Mouse (Mus musculus) kidney, adult 9 months (tissue): ENCODE results near the gene Otoa.

Experiments
- DNase-seq: peaks from one replicate; pipeline ENCODE4 v3.0.0; 2022

Otoa gene

DNA sequence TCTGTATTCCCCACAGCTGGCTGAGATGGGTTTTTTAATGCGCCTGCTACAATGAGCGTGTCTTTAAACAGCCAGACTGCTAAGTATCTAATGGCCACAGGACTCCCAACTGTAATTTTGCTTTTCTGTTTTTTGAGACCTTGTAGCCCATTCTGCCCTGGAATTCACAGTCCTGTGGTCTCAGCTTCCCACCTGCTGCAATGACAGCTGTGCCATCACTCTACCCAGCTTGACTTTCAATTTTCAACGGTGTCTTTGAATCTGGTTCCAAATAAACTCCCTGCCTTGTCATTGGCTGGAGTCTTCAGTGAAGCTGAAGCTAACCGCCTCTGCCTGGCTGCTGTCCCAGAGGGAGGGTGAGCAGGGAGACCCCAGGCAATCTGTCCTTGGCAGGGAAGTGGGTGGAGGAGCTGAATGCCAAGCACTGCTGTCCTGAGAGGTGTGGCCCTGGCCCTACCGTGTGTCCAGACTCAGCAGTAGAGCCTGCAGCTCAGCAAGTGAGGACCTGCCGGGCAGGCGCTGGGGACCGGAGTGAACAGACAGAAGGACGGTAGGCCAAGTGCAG is 1.6 kb downstream of the Otoa start:
- DNase-seq, result no peak

DNA sequence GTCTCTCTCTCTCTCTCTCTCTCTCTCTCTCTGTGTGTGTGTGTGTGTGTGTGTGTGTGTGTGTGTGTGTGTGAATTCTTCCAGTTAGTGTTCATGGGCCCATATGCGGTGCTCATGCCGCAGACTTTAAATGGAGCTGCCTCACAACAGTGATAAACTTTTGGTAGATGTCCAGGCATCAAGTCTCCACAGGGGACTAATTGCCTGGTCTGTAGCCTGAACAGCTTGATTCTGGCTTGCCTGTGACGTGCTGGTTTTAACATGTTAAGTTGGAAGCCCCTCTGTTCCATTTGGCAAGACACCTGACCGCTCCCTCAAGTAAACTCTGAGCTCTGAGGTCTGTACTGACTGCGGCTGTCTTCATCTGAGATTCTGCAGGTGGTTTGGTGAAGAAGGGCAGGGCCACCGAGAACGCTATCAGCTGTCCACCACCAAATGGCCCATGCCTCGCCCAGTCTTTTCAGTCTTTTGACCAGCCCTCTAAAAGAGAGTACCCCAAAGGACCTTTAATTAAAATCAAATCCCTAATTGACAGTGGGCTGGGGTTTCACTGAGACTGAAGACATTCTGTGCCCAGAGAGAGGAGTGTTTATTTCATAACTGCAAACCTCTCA is 3.5 kb downstream of the Otoa start:
- DNase-seq, result no peak

DNA sequence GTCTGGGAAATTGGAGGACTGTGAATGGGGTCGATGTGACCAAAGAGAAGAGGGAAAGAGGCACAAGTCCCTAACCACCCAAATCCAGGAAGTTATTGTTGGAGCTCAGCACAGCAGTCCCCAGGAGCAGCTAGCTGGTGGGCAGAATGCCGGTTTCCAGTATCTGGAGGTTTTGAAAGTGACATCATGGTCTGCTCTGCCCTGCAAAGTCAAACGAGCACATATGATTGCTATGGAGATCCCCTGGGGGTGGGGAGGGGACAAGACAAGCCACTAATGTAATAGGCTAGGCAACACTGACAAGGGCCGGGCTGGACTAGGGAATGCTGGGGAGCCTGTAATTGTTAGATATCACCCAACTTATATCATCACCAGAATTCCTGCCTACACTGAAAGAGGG is 4.0 kb downstream of the Otoa start:
- DNase-seq, result no peak

DNA sequence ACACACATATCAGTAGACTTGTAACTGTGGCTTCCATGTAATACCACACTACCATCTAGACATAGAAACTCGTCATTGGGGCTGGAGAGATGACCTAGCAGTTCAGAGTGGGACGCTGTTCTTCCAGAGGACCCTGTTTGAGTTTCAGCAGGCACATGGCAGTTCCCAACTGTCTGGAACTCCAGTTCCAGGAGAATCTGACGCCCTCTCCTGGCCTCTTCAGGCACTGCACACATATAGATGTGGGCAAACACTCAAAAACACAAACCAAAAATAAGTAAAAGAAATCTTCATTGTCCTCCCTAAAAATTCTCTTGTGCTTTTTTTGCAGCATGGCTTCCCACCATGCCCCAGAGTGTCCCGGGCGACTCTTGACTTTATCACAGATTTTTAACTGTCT is 7.3 kb downstream of the Otoa start:
- no peak for DNase-seq

DNA sequence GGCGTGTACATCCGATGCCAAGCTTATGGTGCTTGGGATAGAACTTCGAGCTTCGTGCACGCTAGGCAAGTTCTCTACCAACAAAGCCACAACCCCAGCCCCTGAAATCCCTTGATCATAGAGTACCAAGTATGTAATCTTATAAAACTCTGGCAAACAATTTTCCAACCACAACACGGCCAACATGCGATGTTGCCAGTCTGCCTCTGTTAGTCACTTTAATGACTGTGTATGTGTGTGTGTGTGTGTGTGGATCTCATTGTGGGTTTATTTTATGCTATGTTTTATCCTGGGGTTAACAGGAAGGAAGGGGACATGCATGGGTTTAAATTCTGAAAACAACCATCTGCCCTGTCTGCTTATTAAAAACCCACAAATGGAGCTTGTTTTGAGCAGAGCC is 9.3 kb downstream of the Otoa start:
- no peak for DNase-seq

DNA sequence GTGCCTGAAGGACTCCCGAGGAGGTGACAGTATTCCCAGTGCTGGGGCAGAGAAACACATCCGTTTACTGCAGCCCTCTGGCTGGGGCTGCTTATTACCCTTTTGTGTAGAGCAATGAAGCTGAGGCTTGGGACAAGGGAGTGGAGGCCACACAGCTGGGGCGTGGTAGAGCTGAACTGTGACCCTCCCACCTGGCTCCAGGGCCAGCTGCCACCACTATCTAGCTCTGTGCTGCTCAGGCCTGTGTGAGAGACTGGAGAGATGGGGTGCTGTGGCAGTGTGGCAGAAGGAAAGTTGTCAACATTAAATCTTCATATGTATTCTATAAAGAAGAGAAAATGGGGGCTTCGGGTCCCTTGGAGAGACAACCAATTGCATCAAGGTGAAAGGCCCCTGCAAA is 11.6 kb downstream of the Otoa start:
- DNase-seq, result no peak

DNA sequence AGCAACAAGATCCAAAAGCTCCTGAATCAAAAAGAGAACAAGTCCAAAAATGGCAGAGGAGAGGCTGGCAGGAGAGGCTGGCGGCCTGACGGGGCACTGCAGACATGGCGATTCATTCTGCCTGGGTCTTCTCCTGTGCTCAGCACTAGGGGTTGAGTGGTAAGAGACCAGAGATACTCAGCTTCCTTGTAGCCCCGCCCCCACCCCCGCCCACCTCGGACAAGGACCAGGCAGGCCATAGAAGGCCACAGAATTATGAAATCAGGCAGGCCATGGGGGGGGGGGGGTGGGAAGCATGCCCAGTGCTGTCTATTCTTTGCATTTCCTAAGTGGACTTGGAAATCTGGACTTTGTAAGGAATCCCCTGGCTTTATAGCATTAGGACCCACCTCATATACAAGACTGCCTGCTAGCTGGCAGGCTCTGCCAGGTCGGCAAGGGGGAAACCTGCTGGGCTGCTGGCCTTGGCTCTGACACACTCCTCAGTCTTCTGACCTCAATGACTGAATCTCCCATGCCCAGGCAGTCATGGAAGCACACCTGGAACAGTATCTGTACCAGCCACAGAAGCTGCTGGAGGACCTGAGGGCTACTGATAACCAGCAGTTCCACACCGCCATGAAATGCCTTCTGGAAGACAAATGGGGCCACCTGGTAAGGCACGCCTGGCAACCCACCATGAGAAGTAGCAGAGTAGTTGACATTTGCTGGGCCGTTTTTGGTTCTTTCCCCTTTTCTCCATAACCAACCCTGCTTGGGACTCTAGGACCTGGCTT is 17.4 kb downstream of the Otoa start:
- DNase-seq, result no peak

DNA sequence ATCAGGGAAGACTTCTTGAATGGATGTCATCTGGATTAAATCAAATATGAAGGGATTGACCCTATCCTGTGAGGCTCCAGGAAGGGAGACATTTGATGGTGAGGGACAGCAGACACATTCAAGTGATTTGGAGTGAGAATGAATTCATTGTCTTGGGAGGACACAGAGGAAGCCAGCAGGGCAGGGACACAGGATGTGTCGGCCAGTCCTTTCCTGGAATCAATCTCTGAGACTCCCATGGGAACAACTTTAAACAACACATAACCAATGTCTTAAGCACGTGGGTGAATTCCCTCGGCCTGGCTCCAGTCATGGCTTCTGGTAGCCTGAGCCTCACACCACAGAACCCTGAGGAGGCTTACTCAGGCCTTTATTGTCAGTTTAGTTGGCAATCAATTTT is 26.4 kb downstream of the Otoa start:
- peak; percentile 50 for DNase-seq

DNA sequence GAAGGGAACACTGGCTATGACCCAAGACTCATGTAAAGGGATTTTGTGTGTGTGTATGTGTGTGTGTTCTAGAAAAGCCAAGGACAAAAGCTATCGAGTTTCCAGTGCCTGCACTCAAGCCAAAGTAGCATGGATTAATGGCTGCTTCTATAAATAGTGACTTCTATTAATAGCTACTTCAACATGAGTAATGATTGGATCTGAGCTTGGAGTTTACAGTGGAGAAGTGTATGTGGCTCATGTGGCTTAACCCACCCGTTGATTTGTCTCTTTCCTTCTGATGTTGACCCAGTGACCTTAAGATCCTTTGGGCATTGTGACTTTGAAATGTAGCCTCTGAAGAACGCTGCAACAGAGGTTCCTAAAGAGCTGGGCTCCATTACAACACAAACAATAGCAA is 29.9 kb downstream of the Otoa start:
- peak; percentile 15 for DNase-seq

DNA sequence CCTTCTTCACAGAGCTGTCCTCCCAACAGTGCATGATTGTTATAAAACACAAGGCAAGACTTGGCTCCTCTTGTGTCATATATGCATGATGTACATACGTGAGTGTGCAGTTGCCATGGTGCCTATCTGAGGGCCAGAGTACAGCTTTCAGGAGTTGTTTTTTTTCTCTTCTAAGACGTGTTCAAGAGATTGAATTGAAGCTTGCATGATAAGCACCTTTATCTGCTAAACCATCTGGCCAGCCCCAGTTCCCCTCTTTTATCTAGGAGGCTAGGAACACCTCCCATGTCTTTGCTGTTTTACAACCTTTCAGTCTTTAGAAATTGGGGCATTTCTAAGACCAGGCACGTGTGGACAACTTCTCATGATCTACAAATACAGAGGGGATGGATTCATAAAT is 30.3 kb downstream of the Otoa start:
- no peak for DNase-seq

DNA sequence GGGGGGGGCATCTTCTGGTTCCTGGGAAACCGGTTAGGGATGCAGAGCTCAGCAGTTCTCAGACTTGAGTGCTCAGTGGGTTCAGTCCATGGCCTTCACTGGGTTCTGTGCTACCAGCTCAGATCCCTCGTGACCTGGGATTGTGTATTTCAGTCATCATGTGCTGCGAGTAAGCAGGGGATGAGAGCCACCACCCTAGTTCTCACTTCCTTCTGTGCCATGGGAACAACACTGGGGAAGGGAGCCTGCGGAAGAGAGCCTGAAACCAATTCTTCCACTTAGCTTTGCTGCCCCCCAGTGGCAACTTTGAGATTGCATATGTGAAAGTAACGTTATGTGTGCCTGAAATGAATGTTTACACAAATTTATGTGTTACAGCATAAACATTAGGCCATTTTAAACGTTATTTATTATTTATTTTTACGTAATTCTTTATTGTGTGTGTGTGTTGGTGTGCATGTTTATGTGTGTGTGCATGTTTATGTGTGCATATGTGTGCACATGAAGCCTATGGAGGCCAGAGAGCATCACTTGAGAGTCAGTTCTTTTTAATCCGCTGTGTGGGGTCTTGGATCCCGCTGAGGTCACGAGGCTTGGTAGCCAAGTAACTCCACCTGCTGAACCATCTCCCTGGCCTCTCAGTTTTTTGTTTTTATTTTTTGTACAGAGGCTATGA is 38.8 kb downstream of the Otoa start:
- peak; percentile 86 for DNase-seq

DNA sequence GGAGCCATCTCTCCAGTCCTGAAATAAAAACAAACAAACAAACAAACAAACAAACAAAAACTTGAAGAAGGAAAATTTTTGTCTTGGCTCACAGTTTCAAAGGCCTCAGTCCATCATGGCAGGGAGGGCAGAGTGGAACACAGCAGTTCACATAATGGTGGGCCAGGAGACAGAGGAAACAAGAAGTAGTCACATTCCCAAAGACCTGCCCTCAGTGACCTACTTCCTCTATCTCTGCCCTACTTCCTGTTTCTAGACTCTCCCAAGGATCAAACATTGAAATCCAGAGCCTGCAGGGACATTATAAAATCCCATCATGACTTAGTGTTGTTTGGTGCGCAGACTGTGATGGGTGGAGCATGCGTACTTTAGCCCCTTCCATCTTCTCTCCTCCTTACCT is 49.4 kb downstream of the Otoa start:
- DNase-seq, result no peak

DNA sequence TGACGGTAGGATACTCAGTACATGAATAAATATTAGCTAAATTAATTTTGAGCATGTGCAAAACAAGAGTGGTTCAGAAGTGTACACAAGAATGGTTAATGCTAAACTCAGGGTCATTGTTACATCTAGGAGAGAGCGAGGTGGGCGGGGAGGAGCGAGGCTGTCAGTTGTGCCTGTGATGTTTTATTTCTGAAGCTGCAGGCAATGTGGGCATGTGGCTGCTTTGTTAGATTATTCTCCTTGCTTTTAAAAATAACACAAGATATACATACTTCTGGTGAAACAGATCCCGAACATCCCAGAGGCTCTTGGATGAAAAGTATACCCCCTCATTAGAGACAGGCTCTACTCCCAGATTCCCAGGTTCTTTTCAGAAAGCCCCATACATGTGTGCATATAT is 59.8 kb downstream of the Otoa start:
- no peak for DNase-seq

DNA sequence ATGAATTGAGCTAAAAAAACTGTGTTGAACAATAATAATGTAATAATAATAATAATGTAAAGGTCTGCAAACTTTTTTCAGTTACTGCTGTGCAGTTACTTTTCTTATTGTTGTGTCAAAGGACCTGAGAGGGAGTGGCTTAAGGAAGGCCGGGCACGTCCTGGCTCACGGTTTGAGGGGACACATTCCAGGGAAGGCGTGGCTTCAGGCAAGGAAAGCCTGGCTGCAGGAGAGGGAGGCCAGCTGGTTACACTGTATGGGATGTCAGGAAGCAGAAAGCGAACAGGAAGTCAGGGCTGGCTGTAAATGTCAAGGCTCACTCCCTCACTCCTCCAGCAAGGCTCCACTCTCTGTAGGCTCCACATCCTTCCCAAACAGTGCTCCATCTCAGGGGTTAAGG is 69.2 kb downstream of the Otoa start:
- no peak for DNase-seq

DNA sequence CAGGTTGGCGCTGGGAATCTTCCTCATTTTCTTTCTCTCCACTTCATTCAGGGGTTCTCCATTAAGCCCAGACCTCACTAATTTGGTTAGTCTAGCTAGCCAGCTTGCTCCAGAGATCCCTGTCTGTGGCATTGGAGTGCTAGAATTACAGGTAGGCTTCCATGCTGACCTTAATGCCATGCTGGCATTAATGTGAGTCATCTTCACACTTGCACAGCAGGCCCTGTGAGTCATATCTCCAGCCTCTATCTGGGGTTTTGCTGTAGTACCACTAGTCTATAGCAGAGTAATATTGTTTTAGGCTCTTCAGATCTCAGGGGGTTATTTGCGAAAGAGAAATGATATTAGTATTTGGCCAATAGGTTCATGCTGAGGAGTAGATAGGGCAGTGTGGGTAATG is 70.7 kb downstream of the Otoa start:
- DNase-seq, result no peak

DNA sequence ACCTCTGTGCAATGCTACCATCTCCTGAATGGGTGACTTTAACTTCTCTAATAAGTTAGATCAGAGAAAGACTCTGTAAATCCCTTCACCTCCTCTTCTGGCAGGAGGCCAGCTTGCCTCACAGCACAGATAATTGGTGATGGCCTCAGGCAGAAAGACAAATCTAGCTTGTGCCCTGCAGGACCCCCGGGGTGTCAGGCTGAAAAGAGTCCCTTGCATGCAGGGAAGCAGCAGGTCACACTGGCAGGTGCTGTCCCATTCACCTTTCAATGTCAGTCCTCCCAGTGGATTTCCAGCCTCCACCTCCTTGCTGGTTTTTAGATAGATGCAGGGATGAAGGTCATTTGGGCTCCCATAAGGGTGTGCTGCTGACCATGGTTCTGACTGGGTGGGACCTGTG is 84.2 kb downstream of the Otoa start:
- DNase-seq, result no peak

DNA sequence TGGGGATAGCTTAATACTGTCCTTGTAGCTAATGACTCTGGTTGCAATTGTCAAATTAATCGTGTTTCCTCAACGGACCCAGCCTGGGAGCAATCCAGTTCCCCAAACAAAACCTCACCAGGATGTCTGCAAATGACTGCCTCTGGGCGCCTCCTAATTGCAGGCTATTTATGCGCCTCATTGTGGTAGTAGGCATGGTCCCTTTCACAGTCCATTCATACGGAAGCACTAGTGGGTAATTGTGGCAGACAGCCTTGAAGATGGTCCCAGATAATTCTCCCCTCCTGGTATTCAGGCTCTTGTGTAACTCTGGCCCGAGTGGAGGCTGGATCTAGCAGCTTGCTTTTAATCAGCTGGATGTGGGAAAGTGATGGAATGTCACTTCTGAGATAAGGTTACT is 90.4 kb downstream of the Otoa start:
- no peak for DNase-seq

DNA sequence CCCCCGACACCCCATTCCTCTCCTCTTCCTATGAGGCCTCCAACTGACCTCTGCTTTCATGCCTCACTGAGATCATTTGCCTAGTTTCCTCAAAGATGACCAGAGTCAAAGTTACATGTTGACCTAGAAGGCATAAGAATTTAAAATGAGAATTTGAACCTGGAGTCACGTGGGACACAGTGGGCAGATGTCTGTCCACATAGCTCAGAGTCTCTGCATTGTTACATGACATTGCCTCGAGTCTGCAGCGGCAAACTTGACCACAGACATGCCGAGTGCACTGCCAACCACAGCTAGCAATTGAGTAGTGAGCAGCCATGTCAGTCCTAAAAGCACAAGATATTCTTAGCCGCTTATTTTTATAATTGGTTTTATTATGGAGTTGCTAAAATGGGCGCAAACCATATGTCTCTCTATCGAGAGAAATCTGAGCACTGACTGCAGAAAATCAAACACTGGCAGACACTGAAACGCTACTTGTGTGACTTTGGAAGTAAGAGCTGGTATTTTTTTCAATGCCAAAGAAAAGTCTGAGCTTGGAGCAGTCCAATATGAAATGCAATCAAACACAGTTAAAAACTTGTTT is 105.8 kb downstream of the Otoa start:
- DNase-seq, result no peak

DNA sequence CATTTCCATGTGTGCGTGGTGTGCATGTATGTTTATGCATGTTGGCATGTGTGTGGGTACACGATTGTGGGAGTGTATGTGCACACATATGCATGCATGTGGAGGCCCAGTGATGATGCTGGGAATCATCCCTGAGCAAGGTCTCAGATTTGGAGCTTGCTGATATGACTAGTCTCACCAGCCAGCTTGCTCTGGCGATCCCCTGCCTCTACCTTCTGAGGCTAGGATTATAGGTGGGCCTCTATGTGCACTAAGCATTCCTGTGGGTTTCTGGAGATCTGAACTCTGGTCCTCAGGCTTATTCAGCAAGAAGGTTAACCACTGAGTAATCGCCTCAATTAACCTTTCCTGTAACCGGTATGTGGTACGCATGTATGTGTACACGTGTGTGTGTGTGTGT is 107.5 kb downstream of the Otoa start:
- DNase-seq, result no peak

DNA sequence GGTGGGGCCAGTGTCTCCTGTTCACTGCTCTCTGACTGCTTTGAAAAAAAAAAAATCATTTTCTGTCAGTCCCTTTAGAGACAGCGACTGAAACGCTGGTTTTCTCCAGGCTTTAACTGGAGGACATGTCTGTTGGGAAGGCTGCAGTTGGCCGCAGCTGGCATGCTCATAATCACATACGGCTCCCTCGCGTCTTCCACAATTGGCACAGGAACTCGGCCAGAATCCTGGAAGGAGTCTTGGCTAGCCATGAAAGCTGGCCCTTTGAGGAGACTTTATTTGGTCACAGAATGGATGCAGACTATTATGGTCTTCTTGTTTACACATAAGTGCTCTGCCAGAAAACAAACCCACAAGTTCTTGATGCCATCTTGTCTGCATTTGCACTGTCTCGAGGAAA is 117.5 kb downstream of the Otoa start:
- DNase-seq, result no peak

DNA sequence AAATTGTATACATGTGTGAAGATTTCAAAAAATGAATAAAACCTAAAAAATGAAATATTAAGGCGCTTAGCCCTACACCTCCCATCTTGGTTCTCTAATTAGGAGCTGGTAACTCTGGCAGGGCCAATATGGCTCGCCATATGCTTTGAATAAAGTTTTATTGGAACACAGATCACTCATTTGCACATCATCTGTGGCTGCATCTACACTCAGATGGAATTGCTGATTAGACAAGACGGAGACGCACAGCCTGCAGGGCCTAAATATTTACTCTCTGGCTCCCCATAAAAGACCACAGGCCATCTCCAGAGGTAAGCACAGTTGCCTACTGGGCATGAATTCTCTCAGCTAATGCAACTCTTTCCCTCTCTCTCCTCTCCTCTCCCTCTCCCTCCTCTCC is 130.4 kb downstream of the Otoa start:
- DNase-seq, result no peak
